Mouse (Mus musculus): Measurements from ENCODE around the gene Elof1. TPM values are rescaled to one million over a fixed set of nuclear protein-coding genes. Genes with fewer than 3 reads are reported as not detected.

Gene Elof1
- polyA plus RNA-seq, 1 experiment from 2014 or later = 188 TPM

GRCm38 (mm10) chr9:22125246-22126027 is 8.5 kb upstream of the Elof1 start:
- no peak for ATAC-seq
- no peaks in the 10 kb centered on the region for H3K4me1 ChIP-seq (ENCODE audit: control insufficient read depth, insufficient read depth, low read length)
- H3K9ac ChIP-seq (ENCODE audit: low read depth, low read length) = no peak overlapping the region
- H3K27ac ChIP-seq (ENCODE audit: low read length) = no peak overlapping the region
- H3K27me3 ChIP-seq (ENCODE audit: control insufficient read depth, insufficient read depth, low read depth, low read length) = peaks cover 7% of the 10 kb centered on the region
- H3K36me3 ChIP-seq (ENCODE audit: control insufficient read depth, insufficient read depth, low read length) = no peaks in the 10 kb centered on the region
- no peak overlapping the region for H3K4me2 ChIP-seq (ENCODE audit: low read length)
- 91% methylated on average over 15 of the region's 15 CpGs for WGBS
- H3K4me3 ChIP-seq (ENCODE audit: low read depth, low read length) = no peak overlapping the region
- no peaks in the 10 kb centered on the region for H3K9me3 ChIP-seq (replicated peaks; ENCODE audit: control insufficient read depth, low read length, poor library complexity, severe bottlenecking)

- Histone ChIP-seq H3K36me3 (ENCODE audit: control insufficient read depth, insufficient read depth, low read length) (no peaks in the 10 kb centered on the region), H3K9me3 (replicated peaks; ENCODE audit: control insufficient read depth, low read length, poor library complexity, severe bottlenecking) (no peaks in the 10 kb centered on the region), H3K9ac (ENCODE audit: low read depth, low read length) (no peak overlapping the region), H3K4me3 (ENCODE audit: low read depth, low read length) (no peak overlapping the region), H3K27ac (ENCODE audit: low read length) (no peak overlapping the region), H3K4me1 (ENCODE audit: control insufficient read depth, insufficient read depth, low read length) (no peaks in the 10 kb centered on the region), H3K4me2 (ENCODE audit: low read length) (no peak overlapping the region), H3K27me3 (ENCODE audit: control insufficient read depth, insufficient read depth, low read depth, low read length) (no peaks in the 10 kb centered on the region; the same call in 1 of the 2 replicates)
- ATAC-seq = no peak
- WGBS = 91% methylated on average over 3 of the region's 3 CpGs
These were observed 7.2 kb upstream of the Elof1 start for GRCm38 (mm10) chr9:22124169-22124568.

GRCm38 (mm10) chr9:22123069-22123609 is 6.2 kb upstream of the Elof1 start:
- H3K27ac ChIP-seq (ENCODE audit: low read length) = no peak overlapping the region
- ATAC-seq = no peak
- H3K9me3 ChIP-seq (replicated peaks; ENCODE audit: control insufficient read depth, low read length, poor library complexity, severe bottlenecking) = no peaks in the 10 kb centered on the region
- no peak overlapping the region for H3K4me2 ChIP-seq (ENCODE audit: low read length)
- WGBS = 86% methylated on average over 7 of the region's 7 CpGs
- H3K27me3 ChIP-seq (ENCODE audit: control insufficient read depth, insufficient read depth, low read depth, low read length) = no peaks in the 10 kb centered on the region; the same call in 1 of the 2 replicates
- no peaks in the 10 kb centered on the region for H3K36me3 ChIP-seq (ENCODE audit: control insufficient read depth, insufficient read depth, low read length)
- H3K4me1 ChIP-seq (ENCODE audit: control insufficient read depth, insufficient read depth, low read length) = no peaks in the 10 kb centered on the region
- H3K9ac ChIP-seq (ENCODE audit: low read depth, low read length) = no peak overlapping the region
- H3K4me3 ChIP-seq (ENCODE audit: low read depth, low read length) = no peak overlapping the region

- no peak overlapping the region for H3K4me3 ChIP-seq (ENCODE audit: low read depth, low read length)
- no peak overlapping the region for H3K4me2 ChIP-seq (ENCODE audit: low read length)
- H3K27me3 ChIP-seq (ENCODE audit: control insufficient read depth, insufficient read depth, low read depth, low read length) = no peaks in the 10 kb centered on the region; the same call in 1 of the 2 replicates
- H3K27ac ChIP-seq (ENCODE audit: low read length) = no peak overlapping the region
- H3K9ac ChIP-seq (ENCODE audit: low read depth, low read length) = no peak overlapping the region
- 79% methylated on average over 3 of the region's 3 CpGs for WGBS
- peaks cover 5% of the 10 kb centered on the region for H3K4me1 ChIP-seq (ENCODE audit: control insufficient read depth, insufficient read depth, low read length)
- no peaks in the 10 kb centered on the region for H3K9me3 ChIP-seq (replicated peaks; ENCODE audit: control insufficient read depth, low read length, poor library complexity, severe bottlenecking)
- ATAC-seq = no peak
- no peaks in the 10 kb centered on the region for H3K36me3 ChIP-seq (ENCODE audit: control insufficient read depth, insufficient read depth, low read length)
These were observed 5.0 kb upstream of the Elof1 start for GRCm38 (mm10) chr9:22122005-22122404.

GRCm38 (mm10) chr9:22121545-22121944 is 4.6 kb upstream of the Elof1 start:
- ATAC-seq = no peak
- Histone ChIP-seq H3K4me3 (ENCODE audit: low read depth, low read length) (no peak overlapping the region), H3K27ac (ENCODE audit: low read length) (no peak overlapping the region), H3K4me2 (ENCODE audit: low read length) (no peak overlapping the region), H3K36me3 (ENCODE audit: control insufficient read depth, insufficient read depth, low read length) (no peaks in the 10 kb centered on the region), H3K27me3 (ENCODE audit: control insufficient read depth, insufficient read depth, low read depth, low read length) (no peaks in the 10 kb centered on the region; the same call in 1 of the 2 replicates), H3K4me1 (ENCODE audit: control insufficient read depth, insufficient read depth, low read length) (peaks cover 5% of the 10 kb centered on the region), H3K9ac (ENCODE audit: low read depth, low read length) (no peak overlapping the region), H3K9me3 (replicated peaks; ENCODE audit: control insufficient read depth, low read length, poor library complexity, severe bottlenecking) (no peaks in the 10 kb centered on the region)

- Histone ChIP-seq H3K9ac (ENCODE audit: low read depth, low read length) (no peak overlapping the region), H3K27ac (ENCODE audit: low read length) (no peak overlapping the region), H3K27me3 (ENCODE audit: control insufficient read depth, insufficient read depth, low read depth, low read length) (no peaks in the 10 kb centered on the region; the same call in 1 of the 2 replicates), H3K4me1 (ENCODE audit: control insufficient read depth, insufficient read depth, low read length) (peaks cover 15% of the 10 kb centered on the region), H3K4me2 (ENCODE audit: low read length) (no peak overlapping the region), H3K9me3 (replicated peaks; ENCODE audit: control insufficient read depth, low read length, poor library complexity, severe bottlenecking) (no peaks in the 10 kb centered on the region), H3K4me3 (ENCODE audit: low read depth, low read length) (no peak overlapping the region), H3K36me3 (ENCODE audit: control insufficient read depth, insufficient read depth, low read length) (no peaks in the 10 kb centered on the region)
- ATAC-seq = no peak
- 93% methylated on average over 4 of the region's 4 CpGs for WGBS
These were observed 2.6 kb upstream of the Elof1 start for GRCm38 (mm10) chr9:22119543-22119942.

GRCm38 (mm10) chr9:22117754-22118456 is 933 bp upstream of the Elof1 start:
- Histone ChIP-seq H3K9me3 (replicated peaks; ENCODE audit: control insufficient read depth, low read length, poor library complexity, severe bottlenecking) (no peaks in the 10 kb centered on the region), H3K4me3 (ENCODE audit: low read depth, low read length) (peak overlapping the region; percentile 72), H3K27ac (ENCODE audit: low read length) (peak overlapping the region; percentile 77; the same call in 1 of the 2 replicates), H3K4me2 (ENCODE audit: low read length) (peak overlapping the region; percentile 97), H3K4me1 (ENCODE audit: control insufficient read depth, insufficient read depth, low read length) (peaks cover 15% of the 10 kb centered on the region), H3K9ac (ENCODE audit: low read depth, low read length) (peak overlapping the region; percentile 73), H3K27me3 (ENCODE audit: control insufficient read depth, insufficient read depth, low read depth, low read length) (no peaks in the 10 kb centered on the region), H3K36me3 (ENCODE audit: control insufficient read depth, insufficient read depth, low read length) (peaks cover 1% of the 10 kb centered on the region; the same call in 1 of the 2 replicates)
- no peak for ATAC-seq
- 46% methylated on average over 10 of the region's 10 CpGs for WGBS

GRCm38 (mm10) chr9:22116086-22116485 is 886 bp downstream of the Elof1 start:
- Histone ChIP-seq H3K4me2 (ENCODE audit: low read length) (peak overlapping the region; percentile 97), H3K36me3 (ENCODE audit: control insufficient read depth, insufficient read depth, low read length) (peaks cover 16% of the 10 kb centered on the region), H3K27me3 (ENCODE audit: control insufficient read depth, insufficient read depth, low read depth, low read length) (no peaks in the 10 kb centered on the region), H3K9me3 (replicated peaks; ENCODE audit: control insufficient read depth, low read length, poor library complexity, severe bottlenecking) (no peaks in the 10 kb centered on the region), H3K9ac (ENCODE audit: low read depth, low read length) (peak overlapping the region; percentile 79), H3K4me1 (ENCODE audit: control insufficient read depth, insufficient read depth, low read length) (peaks cover 15% of the 10 kb centered on the region), H3K27ac (ENCODE audit: low read length) (no peak overlapping the region), H3K4me3 (ENCODE audit: low read depth, low read length) (peak overlapping the region; percentile 72)
- WGBS = 17% methylated on average over 15 of the region's 15 CpGs
- ATAC-seq = no peak

- Histone ChIP-seq H3K4me2 (ENCODE audit: low read length) (peak overlapping the region; percentile 97), H3K36me3 (ENCODE audit: control insufficient read depth, insufficient read depth, low read length) (peaks cover 20% of the 10 kb centered on the region), H3K4me1 (ENCODE audit: control insufficient read depth, insufficient read depth, low read length) (peaks cover 15% of the 10 kb centered on the region), H3K27me3 (ENCODE audit: control insufficient read depth, insufficient read depth, low read depth, low read length) (no peaks in the 10 kb centered on the region), H3K4me3 (ENCODE audit: low read depth, low read length) (peak overlapping the region; percentile 72), H3K9me3 (replicated peaks; ENCODE audit: control insufficient read depth, low read length, poor library complexity, severe bottlenecking) (no peaks in the 10 kb centered on the region), H3K27ac (ENCODE audit: low read length) (no peak overlapping the region), H3K9ac (ENCODE audit: low read depth, low read length) (peak overlapping the region; percentile 79)
- ATAC-seq = no peak
- 87% methylated on average over 4 of the region's 4 CpGs for WGBS
These were observed 1.3 kb downstream of the Elof1 start for GRCm38 (mm10) chr9:22115635-22116034.

All from midbrain, embryonic 16.5 days (tissue).